Mouse (Mus musculus): ENCODE data around the gene Smchd1. TPM values are rescaled to one million over a fixed set of nuclear protein-coding genes. Genes with fewer than 3 reads are reported as not detected.
A peak's percentile ranks its signal among the peaks of the same experiment; 100 is the strongest.
"Not testable (repeated sequence)": the region's sequence is repeated elsewhere in the genome, so short reads cannot be mapped to it uniquely, and the experiment has no call there.

Gene Smchd1
- total RNA-seq, 1 experiment from 2014 or later, result 249 TPM

DNA sequence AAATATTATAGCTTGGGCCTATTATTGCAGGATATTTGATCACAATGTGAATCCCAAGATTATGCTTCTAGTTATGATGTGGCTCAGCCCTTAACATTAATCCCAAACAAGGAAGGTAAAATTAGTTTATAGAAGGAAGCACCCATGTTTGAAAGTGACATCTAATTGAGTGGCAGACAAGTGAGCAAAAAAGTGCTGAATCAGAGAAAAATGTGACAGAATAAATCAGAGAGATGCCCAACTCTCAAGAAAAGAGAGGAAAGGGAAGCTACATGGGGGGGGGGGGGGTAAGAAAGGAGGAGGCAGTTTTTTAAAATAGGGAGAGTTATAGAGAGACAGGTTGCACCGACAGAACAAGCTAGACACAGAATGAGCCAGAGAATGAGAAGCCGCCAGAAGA lies 3.9 kb downstream of the Smchd1 start:
- no peak for ATAC-seq (replicated peaks in 1 of 2; ENCODE audit: insufficient read depth in 1 of 2, low FRiP score in 2 of 2, low TSS enrichment in 1 of 2, low read depth in 1 of 2, poor library complexity in 2 of 2, severe bottlenecking in 2 of 2)

DNA sequence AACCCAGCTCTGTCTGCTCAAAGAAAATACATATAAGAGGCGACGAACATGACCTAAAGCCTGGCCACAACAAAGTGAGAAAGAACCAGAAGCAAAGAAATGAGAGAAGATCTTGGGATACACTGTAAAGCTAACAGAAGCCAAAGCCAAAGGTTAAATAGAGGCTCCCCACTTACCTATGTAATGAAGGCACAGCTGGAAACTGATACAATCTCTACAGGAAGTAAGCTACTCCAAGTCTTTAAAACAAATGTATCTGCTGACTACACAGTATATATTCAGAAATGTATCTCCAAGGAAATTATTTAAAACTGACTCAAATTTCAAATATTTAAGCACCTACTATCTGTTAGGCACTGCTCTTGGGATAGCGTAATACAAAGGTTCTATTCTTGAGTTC lies 14.8 kb downstream of the Smchd1 start:
- no peak for ATAC-seq (replicated peaks in 1 of 2; ENCODE audit: insufficient read depth in 1 of 2, low FRiP score in 2 of 2, low TSS enrichment in 1 of 2, low read depth in 1 of 2, poor library complexity in 2 of 2, severe bottlenecking in 2 of 2)

DNA sequence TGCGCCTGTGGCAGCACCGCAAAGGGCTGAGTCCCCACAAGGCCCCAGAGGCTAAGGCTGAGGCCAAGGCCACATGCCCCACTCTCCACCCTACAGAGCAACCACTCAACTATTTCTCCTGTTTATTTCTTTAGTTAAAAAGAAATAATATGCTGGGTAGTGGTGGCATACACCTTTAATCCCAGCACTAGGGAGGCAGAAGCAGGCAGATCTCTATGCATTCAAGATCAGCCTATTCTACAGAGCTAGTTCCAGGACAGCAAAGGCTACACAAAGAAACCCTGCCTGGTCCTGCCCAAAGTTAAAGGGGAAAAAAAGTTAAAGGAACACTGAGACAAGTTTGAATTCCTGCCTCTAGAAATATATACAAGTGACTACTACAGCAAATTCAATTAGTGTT lies 15.3 kb downstream of the Smchd1 start, which contains the start of gene Gm4707:
Gene Gm4707, minus strand, starts transcription at position 101 of the 400 bp plus-strand sequence.
- no peak for ATAC-seq (replicated peaks in 1 of 2; ENCODE audit: insufficient read depth in 1 of 2, low FRiP score in 2 of 2, low TSS enrichment in 1 of 2, low read depth in 1 of 2, poor library complexity in 2 of 2, severe bottlenecking in 2 of 2)

DNA sequence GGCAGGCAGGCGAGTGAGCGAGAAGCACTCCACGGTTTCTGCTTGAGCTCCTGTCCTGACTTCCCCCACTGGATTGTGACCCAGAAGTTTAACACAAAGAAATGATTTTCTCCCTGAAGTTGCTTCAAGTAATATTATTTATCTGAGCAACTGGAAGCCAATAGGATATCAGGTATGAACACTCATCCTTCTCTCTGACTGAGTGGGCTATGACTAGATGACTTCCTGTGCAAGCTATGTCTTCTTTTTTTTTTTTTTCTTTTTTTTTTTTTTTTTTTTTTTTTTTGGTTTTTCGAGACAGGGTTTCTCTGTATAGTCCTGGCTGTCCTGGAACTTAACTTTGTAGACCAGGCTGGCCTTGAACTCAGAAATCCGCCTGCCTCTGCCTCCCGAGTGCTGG lies 17.8 kb downstream of the Smchd1 start:
- ATAC-seq (replicated peaks in 1 of 2; ENCODE audit: insufficient read depth in 1 of 2, low FRiP score in 2 of 2, low TSS enrichment in 1 of 2, low read depth in 1 of 2, poor library complexity in 2 of 2, severe bottlenecking in 2 of 2), result not testable (repeated sequence)

DNA sequence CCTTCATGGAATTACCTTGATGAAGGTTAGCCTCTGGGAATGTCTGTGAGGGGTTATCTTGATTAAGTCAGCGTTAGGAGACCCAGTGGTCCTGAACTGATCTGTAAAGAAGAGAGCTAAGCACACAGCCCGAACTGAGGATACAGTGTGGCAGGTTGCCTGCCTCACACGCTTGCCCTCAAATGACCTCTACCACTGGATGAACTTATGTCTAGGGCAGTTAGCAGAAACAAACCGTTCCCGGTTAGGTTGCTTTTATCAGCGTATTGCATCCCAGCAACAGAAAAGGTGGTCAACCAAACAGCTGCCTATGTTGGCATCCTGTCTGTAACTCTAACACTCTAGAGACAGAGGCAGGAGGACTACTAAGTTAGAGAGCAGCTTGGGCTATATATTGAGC lies 30.0 kb downstream of the Smchd1 start:
- no peak for ATAC-seq (replicated peaks in 1 of 2; ENCODE audit: insufficient read depth in 1 of 2, low FRiP score in 2 of 2, low TSS enrichment in 1 of 2, low read depth in 1 of 2, poor library complexity in 2 of 2, severe bottlenecking in 2 of 2)

DNA sequence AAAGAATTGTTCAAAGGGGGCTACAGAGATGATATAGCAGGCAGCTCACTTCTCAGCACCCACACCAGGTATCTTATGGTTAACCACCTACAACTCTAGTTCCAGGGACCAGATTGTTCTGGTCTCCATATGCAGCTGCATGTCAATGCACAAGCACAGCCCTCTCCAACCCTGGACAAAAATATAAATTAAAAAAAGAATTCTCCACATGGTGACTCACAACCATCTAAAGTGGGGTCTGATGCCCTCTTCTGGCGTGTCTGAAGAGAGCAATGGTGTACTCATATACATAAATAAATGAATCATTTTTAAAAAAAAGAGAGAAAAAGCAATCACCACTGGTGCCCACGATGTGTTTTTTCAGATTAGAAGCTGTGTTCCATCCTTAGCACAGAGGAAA lies 30.4 kb downstream of the Smchd1 start:
- ATAC-seq (replicated peaks in 1 of 2; ENCODE audit: insufficient read depth in 1 of 2, low FRiP score in 2 of 2, low TSS enrichment in 1 of 2, low read depth in 1 of 2, poor library complexity in 2 of 2, severe bottlenecking in 2 of 2), result no peak

DNA sequence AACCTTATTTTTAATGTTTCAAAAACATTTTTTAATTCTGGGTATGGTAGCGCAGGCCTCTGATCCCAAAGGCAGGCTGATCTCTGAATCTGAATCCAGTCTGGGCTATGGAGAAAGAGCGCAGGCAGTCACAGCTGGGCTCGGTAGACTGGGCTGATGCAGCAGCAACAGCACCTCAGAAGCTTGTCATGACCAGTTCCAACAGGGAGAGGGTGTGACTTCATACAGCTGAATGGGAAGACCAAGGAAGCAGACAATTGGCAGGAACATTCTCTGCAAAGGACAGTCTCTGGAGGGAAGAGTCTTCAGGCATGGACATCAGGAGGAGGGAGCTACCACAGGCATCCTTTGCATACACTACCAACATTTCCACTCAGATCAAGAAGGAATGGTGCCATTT lies 31.0 kb downstream of the Smchd1 start:
- ATAC-seq (replicated peaks in 1 of 2; ENCODE audit: insufficient read depth in 1 of 2, low FRiP score in 2 of 2, low TSS enrichment in 1 of 2, low read depth in 1 of 2, poor library complexity in 2 of 2, severe bottlenecking in 2 of 2), result no peak

DNA sequence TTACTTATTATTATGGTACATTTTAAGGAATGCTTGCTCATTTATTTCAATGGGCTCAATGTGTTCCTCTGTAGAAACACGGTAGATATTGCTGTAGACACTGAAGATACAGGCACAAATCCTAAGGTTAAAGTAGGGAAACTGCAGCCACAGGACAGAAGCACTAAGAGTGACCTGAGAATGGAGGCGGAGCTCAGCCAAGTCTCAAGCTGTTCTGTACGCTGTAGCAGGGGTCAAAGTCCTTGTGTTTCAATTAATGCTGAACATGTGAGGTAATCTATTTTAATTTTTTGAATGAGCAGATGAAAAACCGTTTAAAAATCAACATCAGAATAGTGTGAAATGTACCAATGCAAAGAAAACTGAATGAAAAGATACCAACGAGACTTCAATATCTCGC lies 31.9 kb downstream of the Smchd1 start:
- no peak for ATAC-seq (replicated peaks in 1 of 2; ENCODE audit: insufficient read depth in 1 of 2, low FRiP score in 2 of 2, low TSS enrichment in 1 of 2, low read depth in 1 of 2, poor library complexity in 2 of 2, severe bottlenecking in 2 of 2)

DNA sequence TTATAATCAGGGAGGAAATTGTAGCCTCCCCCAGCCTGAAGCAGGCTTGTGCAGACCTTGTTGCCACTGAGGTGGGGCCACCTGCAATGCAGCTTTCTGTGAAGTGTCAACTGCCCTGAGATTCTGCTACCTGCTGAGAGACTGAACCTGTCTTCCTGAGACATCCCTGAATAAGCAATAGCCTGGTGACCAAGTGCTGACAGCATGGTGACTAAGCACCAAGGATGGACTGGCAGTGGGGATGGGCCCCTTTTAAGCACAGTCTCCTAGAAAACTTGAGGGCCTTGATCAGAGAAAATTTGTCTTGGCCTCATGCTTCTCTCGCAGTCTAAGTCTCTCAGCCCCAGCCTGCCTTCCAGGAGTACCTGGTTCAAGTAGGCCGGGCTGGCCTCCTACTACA lies 52.6 kb downstream of the Smchd1 start:
- ATAC-seq (replicated peaks in 1 of 2; ENCODE audit: insufficient read depth in 1 of 2, low FRiP score in 2 of 2, low TSS enrichment in 1 of 2, low read depth in 1 of 2, poor library complexity in 2 of 2, severe bottlenecking in 2 of 2), result not testable (repeated sequence)

DNA sequence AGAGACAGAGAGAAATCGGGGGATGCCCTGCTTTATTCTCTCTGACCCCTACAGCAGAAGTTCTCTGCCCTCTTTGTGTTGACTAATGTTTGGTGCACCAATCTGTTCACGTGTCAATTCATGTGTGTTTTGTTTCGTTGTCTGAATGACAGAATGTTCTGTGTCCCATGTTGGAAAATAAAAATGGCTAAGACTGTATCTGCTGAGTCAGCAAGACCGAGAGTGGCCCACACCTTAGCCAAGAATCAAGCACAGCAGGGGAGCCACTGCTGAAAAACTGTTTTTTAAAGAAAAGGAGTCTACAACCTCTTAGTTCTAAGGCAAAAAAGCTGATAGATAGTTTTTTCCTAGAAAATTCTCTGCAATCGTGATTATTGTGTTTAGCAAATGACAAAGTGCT lies 55.7 kb downstream of the Smchd1 start:
- ATAC-seq (replicated peaks in 1 of 2; ENCODE audit: insufficient read depth in 1 of 2, low FRiP score in 2 of 2, low TSS enrichment in 1 of 2, low read depth in 1 of 2, poor library complexity in 2 of 2, severe bottlenecking in 2 of 2), result not testable (repeated sequence)

DNA sequence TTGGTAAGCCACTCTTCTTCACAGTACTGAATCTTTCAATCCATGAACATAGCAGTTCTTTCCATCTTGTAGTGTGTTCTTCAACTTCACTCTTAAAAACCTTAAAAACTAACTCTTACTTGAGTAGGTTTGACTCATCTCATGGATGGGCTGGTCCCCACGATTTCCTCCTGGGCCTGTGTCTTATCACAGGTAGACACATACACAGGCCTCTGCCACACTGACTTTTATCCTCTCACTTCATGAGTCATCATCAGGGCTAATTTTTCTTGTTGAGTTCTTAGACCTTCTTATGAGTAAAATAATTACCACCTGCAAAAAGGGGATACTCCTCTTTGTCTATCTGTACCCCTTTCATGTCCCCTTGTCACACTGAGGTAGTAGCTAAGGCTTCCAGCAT lies 58.1 kb downstream of the Smchd1 start:
- ATAC-seq (replicated peaks in 1 of 2; ENCODE audit: insufficient read depth in 1 of 2, low FRiP score in 2 of 2, low TSS enrichment in 1 of 2, low read depth in 1 of 2, poor library complexity in 2 of 2, severe bottlenecking in 2 of 2), result no peak

DNA sequence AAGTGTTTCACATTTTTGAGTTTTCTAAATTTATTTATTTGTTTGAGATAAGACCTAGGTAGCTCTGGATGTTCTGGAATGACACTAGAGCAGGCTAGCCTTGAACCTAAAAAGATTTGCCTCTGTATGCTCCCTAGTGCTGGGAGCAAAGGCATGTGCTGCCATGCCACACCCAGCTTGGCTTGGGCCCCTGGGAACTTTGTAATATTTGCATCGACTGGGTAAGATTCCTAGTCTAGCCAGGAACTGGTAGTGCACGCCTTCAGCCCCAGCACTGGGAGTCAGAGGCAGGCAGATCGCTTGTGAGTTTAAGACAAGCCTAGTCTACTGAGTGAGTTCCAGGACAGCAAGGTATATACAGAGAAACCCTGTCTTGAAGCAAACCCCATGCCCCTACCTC lies 87.7 kb downstream of the Smchd1 start:
- no peak for ATAC-seq (replicated peaks in 1 of 2; ENCODE audit: insufficient read depth in 1 of 2, low FRiP score in 2 of 2, low TSS enrichment in 1 of 2, low read depth in 1 of 2, poor library complexity in 2 of 2, severe bottlenecking in 2 of 2)

DNA sequence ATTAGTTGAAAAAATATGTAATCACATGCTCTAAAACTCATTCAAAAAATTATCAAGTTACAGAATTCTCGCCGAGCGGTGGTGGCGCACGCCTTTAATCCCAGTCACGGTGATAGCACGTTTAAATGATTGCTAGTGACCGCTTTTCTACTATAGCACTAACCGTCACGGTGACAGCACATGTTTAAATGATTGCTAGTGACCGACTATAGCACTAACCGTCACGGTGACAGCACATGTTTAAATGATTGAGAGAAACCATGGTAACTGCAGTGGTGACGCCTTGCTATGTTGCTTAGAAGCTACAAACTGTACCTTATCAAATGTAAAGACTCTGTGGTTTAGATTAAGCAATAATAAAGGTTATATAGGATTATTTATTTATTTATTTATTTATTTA lies 94.8 kb downstream of the Smchd1 start:
- no peak for ATAC-seq (replicated peaks in 1 of 2; ENCODE audit: insufficient read depth in 1 of 2, low FRiP score in 2 of 2, low TSS enrichment in 1 of 2, low read depth in 1 of 2, poor library complexity in 2 of 2, severe bottlenecking in 2 of 2)

DNA sequence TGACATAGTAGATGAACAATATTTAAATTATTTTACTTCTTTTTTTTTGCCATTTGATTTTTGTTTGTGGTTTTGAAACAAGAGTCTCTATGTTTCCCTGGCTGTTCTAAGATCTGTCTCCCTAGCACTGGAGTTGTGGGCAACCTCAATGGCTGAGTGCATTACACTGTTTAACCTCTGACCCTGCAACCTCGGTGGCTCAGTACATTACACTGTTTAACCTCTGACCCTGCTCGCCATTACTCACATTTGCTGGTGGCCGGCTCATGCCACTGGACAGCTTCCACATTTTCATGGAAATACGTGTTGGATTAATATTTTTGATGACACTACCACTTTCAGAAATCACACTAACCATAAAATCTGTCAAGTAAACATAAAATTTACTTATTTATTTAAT lies 97.2 kb downstream of the Smchd1 start:
- ATAC-seq (replicated peaks in 1 of 2; ENCODE audit: insufficient read depth in 1 of 2, low FRiP score in 2 of 2, low TSS enrichment in 1 of 2, low read depth in 1 of 2, poor library complexity in 2 of 2, severe bottlenecking in 2 of 2), result no peak

DNA sequence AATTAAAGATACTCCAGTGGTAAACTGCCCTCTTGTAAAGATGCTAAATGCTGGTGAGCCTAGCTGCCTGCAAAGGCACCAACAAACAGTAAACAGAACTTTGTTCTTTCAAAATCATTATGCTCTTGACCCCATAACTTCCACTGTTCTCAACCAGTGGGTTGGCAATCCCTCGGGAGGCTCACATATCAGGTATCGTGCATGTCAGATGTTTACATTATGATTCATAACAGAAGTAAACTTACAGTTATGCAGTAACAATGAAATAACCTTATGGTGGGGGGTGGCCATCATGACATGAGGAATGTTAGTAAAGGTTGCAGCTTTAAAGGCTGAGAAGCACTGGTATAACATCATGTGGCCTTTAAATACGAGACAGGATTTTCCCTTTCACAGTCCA lies 119.6 kb downstream of the Smchd1 start:
- no peak for ATAC-seq (replicated peaks in 1 of 2; ENCODE audit: insufficient read depth in 1 of 2, low FRiP score in 2 of 2, low TSS enrichment in 1 of 2, low read depth in 1 of 2, poor library complexity in 2 of 2, severe bottlenecking in 2 of 2)

DNA sequence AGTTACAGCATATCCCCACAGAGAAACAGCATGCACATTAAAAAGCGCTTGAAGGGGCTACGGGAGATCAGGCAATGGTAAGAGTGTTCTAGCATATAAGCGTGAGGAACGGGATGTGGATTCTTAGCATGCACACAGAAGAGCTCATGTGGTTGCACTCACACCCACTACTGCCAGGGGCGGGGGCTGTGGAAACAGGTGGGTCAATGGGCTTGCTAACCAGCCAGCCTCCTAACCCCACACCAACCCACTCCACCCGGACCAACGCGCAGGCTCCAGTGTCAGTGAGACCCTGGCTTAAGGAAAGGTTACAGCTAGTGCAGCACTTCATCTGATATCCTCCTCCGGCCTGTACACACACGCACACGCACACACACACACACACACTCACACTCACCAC lies 120.9 kb downstream of the Smchd1 start:
- ATAC-seq (replicated peaks in 1 of 2; ENCODE audit: insufficient read depth in 1 of 2, low FRiP score in 2 of 2, low TSS enrichment in 1 of 2, low read depth in 1 of 2, poor library complexity in 2 of 2, severe bottlenecking in 2 of 2), result no peak

DNA sequence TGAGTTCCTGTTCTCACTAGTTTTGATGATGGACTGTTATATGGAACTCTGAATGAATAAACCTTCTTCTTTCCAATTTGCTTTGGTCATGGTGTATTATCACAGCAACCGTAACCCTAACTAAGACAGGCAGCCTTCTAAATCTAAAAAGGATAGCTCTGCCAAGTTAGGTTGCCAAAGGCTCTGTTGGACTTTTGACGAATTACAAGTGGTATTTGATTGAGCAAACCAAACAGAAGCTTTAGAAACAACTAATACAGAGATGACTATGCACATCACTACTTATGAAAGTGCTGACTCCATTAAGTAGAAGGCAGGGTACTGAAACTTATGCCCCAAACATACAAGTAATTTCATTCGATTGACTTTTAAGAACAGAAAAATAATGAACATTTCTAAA lies 127.0 kb downstream of the Smchd1 start:
- ATAC-seq (replicated peaks in 1 of 2; ENCODE audit: insufficient read depth in 1 of 2, low FRiP score in 2 of 2, low TSS enrichment in 1 of 2, low read depth in 1 of 2, poor library complexity in 2 of 2, severe bottlenecking in 2 of 2), result no peak

DNA sequence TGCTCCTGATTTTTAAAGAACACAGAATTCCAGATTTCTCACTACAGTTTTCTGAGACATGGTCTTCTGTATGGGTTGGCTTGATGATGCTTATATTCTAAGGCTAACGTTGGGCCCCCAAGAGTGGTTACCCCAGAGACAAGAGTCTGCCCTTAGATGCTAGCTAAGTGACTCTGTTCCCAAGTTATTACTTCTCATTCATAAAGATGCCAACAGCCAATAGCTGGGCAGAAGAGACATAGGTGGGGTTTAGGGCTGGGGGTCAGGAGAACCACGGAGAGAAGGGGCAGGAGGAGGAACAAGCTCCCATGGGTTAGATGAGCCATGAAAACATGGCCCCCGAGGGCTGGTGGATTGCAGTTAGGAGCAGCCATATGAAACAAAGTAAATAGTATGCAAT lies 133.1 kb downstream of the Smchd1 start:
- no peak for ATAC-seq (replicated peaks in 1 of 2; ENCODE audit: insufficient read depth in 1 of 2, low FRiP score in 2 of 2, low TSS enrichment in 1 of 2, low read depth in 1 of 2, poor library complexity in 2 of 2, severe bottlenecking in 2 of 2)

DNA sequence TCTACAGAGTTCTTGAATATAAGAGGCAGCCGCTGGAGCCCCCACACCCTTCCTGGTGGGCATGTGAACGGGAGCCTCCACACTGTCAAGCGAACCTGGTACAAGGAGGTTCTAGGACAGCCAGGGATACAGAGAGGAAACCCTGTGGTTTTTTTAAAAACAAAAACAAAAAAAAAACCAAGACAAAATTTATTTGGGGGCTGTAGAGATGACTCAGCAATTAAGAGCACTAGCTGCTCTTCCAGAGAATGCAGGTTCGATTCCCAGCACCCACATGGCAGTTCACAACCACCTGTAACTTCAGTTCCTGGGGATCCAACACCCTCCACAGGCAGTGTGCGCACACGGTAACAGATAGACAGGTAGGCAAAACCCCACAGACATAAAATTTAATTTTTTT lies 136.5 kb downstream of the Smchd1 start:
- ATAC-seq (replicated peaks in 1 of 2; ENCODE audit: insufficient read depth in 1 of 2, low FRiP score in 2 of 2, low TSS enrichment in 1 of 2, low read depth in 1 of 2, poor library complexity in 2 of 2, severe bottlenecking in 2 of 2), result no peak

DNA sequence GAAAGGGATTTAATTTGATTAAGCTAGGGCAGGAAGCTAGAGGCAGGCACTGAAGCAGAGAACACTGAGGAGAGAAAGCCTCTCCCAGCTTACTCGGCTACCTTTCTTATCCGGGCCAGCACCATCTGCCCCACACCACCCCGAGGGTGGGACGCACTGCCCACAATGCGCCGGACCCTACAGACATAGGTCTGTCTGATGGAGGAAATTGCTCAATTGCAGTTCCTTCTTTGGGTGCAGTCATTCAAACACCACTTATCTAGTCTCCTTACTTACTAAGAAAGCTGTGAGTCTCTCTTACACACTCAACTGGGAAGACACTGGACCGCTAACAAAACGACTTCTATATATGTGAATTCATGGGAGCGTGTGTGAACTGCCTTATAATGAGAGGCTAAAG lies 137.6 kb downstream of the Smchd1 start:
- ATAC-seq (replicated peaks in 1 of 2; ENCODE audit: insufficient read depth in 1 of 2, low FRiP score in 2 of 2, low TSS enrichment in 1 of 2, low read depth in 1 of 2, poor library complexity in 2 of 2, severe bottlenecking in 2 of 2), result peak in 1 of 2 experiments; percentile 51; a peak in 1 of 4 replicates
